Mouse (Mus musculus): Measurements from ENCODE around the gene Ntn5.

The Ntn5 gene

DNA sequence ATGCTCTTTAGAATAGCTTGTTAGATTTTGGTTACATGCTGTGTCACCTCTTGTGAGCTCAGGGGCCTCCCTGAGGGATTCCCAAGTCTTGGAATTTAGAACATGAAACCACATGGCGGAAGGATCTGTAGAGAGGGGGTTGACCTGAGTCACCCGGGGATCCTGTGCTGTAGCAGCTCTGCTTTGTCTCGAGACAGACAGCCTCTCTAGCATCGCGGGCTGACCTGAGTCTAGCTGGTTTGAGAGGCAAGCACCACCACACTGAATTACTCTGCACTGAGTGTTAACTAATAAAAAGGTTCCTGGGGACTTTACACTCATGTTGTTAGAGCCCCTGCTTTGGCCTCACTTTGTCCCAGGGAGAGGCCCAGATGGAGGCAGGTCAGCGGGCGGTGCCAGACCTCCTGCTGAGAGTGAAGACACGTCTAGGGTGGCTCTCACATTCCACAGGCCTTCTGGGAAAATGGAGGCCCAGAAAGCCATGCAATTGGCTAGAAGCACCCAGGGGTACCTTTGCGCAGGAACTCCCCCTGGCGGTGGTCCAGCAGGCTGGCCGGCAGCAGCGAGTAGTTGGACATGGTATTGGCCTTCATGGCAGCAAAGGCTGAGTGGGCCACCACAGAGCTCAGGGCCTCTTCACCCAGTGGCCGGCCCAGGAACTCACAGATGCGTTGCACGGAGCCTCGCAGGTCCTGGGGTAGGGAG, 47.1 kb downstream of the Ntn5 start:
- DNase-seq, result no peak

DNA sequence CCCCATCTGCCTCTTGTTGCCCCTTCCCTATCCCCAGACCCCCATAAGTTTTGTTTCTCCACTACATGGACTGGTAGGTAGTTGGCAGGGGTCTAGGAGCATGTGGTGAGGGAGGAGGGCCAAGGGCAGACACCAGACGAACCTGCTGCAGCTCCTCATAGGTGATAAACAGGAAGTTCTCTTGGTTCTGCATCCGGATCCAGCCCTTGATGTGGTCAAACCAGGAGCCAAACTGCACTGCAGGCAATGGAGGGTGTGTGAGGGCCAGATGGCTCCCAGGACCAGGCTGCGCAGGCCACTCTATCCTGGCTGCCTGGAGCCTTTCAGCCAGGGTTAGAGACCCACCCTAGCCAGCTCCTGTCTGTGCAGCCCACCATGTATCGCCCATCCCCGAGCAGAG, 49.7 kb downstream of the Ntn5 start:
- DNase-seq, result no peak

DNA sequence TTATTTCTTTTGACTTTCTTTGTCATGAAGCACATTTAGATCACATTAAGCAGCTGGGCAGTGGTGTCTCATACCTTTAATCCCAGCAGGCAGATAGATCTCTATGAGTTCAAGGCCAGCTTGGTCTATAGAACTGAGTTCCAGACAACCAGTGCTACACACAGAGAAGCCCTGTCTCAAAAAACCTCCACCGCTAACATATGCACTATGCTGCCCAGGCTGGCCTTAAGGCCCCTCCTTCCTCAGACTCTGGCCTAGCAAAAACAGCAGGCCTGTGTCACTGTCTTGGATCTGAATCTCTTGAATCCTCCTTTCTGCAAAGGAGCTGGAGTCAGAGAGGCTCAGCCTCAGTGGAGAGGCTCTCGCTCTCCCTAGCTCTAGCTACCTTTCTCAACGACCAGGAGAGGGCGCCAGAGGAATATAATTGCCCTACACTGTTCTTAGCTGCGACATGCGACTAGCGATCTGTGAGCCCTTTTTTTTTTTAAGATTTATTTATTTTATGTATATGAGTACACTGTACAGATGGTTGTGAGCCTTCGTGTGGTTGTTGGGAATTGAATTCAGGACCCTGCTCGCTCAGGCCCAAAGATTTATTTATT, 55.4 kb downstream of the Ntn5 start:
- peak; percentile 87 for DNase-seq

- no peak for DNase-seq
Measured at GRCm38 (mm10) chr7:45739820-45740219, 56.0 kb downstream of the Ntn5 start.

DNA sequence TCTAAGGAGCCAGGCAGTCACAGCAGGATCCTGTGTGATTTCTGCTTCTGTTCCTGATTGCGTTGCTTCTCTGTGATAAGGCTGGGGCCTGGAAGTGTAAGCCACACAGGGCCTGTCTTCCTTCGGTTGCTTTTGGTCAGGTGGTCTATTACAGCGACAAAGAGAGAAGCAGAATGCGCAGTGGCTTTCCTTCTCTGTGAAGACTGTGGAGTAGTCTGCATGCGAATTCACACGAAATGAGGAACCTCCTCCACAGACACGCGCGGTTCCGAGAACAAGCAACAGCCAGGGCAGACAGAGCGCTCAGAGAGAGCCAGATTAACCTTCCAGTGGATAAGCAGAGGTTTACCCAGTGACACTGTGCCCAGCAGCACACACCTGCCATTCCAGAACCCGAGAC, 57.5 kb downstream of the Ntn5 start:
- DNase-seq, result no peak

DNA sequence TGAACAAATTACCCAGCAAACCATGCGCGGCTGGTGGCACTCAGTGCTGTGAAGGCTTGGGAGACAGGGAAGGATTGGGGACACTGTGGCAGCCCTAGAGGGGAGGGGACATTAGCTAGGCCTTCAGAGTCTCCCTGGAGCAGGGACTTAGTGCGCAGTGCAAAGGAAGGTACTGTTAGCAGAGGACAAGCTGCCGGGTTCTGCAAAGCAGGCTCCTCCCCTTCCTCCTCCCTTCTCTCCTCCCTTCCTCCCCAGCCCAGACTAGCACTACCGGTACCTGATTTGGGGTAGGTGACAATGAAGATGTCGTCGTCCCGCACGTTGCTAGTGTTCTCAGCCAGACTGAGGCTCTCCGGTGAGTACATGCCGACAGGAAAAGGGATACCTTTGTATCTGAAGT, 58.0 kb downstream of the Ntn5 start:
- peak; percentile 63 for DNase-seq

GRCm38 (mm10) chr7:45742338-45742737, 58.5 kb downstream of the Ntn5 start:
- DNase-seq, result peak; percentile 89
